Mouse (Mus musculus): ENCODE results near the gene Espn.

DNA sequence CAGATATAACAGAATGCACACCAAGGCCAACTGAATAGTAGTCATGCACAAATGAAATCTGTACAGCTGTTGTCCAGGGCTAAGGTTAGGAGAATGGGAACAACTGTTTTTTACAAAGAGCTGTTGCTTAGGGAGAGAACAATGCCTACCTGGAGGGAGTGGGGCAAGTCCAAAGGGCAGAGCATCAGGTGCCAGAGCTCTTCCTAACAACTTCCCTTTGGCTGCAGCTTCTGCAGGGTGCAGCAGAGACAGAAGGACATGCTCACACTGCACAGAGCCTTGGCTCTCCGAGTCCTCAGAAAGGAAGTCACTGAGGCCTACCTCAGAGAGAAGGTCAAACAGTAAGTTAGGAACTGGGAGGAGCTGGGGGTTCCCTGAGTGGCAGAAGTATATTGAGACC, 47.4 kb upstream of the Espn start:
- TF ChIP-seq FLI1 (IDR thresholded peaks at IDR 0.05; ENCODE audit: low read length) (no peak), GATA1 (IDR thresholded peaks at IDR 0.05; ENCODE audit: borderline replicate concordance, low read length) (no peak)

Data from megakaryocyte, embryonic 14.5 days (primary cell).